Mouse (Mus musculus): Measurements from ENCODE around the gene Olfm2. TPM values are rescaled to one million over a fixed set of nuclear protein-coding genes. Genes with fewer than 3 reads are reported as not detected.

The Olfm2 gene
- polyA plus RNA-seq, 1 experiment, result 0.11 TPM

DNA sequence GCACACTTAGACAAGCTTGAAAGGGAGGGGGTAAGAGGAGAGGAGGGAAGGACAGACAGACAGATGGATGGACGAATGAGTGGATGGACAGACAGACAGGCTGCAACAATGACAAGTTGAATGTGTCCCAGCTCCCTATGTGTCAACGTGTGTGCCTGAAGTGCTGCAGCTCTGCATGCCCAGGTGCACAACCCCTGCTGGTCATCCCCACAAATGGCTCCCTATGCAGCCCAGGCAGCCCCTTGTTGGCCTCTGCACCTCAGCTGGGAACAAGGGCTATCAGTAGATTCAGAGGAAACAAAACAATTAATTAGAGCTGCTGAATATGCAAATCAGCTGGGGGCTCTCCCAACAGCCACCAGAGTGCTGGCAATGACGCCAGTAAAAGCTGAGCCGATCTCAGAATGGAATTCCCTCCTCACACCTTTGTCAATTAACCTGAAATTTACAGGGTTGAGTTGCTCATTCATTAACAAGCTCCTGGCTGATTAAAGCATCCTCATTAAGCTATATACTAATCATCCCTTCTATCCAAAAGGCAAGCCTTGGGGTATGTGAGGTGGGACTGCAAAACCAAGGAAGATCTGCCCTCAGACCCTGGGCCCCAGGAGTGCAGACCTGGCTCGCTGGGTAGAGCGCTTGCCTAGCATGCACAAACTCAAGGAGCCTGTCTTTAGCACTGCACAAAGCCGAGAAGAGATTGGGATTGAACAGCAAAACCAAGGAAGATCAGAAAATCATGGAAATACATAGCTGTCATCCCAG lies 16.2 kb upstream of the Olfm2 start:
- TF ChIP-seq POLR2AphosphoS2 (IDR thresholded peaks at IDR 0.05; ENCODE audit: insufficient read length, low read depth) (no peak), MAX (IDR thresholded peaks at IDR 0.05; ENCODE audit: low read depth) (no peak), CEBPB (IDR thresholded peaks at IDR 0.05; ENCODE audit: insufficient read depth, poor library complexity, severe bottlenecking) (no peak), REST (IDR thresholded peaks at IDR 0.05; ENCODE audit: insufficient read depth, insufficient read length) (no peak), MYOD1 (IDR thresholded peaks at IDR 0.05; ENCODE audit: control insufficient read depth in 1 of 3, insufficient read length in 2 of 3, low read depth in 2 of 3) (no peak), POLR2A (IDR thresholded peaks at IDR 0.05; ENCODE audit: insufficient read length, low read depth) (no peak), E2F4 (IDR thresholded peaks at IDR 0.05; ENCODE audit: insufficient read depth) (no peak), MYOG (IDR thresholded peaks at IDR 0.05; ENCODE audit: control insufficient read depth in 1 of 3, insufficient read depth in 1 of 3, insufficient read length in 2 of 3, low read depth in 2 of 3) (no peak), SRF (IDR thresholded peaks at IDR 0.05; ENCODE audit: control insufficient read depth, insufficient read length, low read depth) (no peak), TCF12 (IDR thresholded peaks at IDR 0.05; ENCODE audit: insufficient read depth, poor library complexity, severe bottlenecking) (no peak), TCF3 (IDR thresholded peaks at IDR 0.05; ENCODE audit: insufficient read length, low read depth) (no peak), USF1 (IDR thresholded peaks at IDR 0.05; ENCODE audit: low read depth) (no peak)
- Histone ChIP-seq H3K4me3 (no peak overlapping the region), H3K79me2 (ENCODE audit: control insufficient read depth, insufficient read depth) (no peaks in the 10 kb centered on the region), H3K36me3 (ENCODE audit: control insufficient read depth, insufficient read depth) (no peaks in the 10 kb centered on the region), H3ac (ENCODE audit: control insufficient read depth, insufficient read length) (no peak overlapping the region), H3K4me2 (ENCODE audit: low read depth) (no peak overlapping the region), H3K27me3 (ENCODE audit: control insufficient read depth, insufficient read depth, insufficient read length) (no peaks in the 10 kb centered on the region)

- Histone ChIP-seq H3K27me3 (ENCODE audit: control insufficient read depth, insufficient read depth, insufficient read length) (no peaks in the 10 kb centered on the region), H3K4me2 (ENCODE audit: low read depth) (peak overlapping the region; percentile 36), H3K79me2 (ENCODE audit: control insufficient read depth, insufficient read depth) (no peaks in the 10 kb centered on the region), H3ac (ENCODE audit: control insufficient read depth, insufficient read length) (no peak overlapping the region), H3K4me3 (no peak overlapping the region), H3K36me3 (ENCODE audit: control insufficient read depth, insufficient read depth) (no peaks in the 10 kb centered on the region)
- TF ChIP-seq REST (IDR thresholded peaks at IDR 0.05; ENCODE audit: insufficient read depth, insufficient read length) (no peak), MYOD1 (IDR thresholded peaks at IDR 0.05; ENCODE audit: control insufficient read depth in 1 of 3, insufficient read length in 2 of 3, low read depth in 2 of 3) (no peak), TCF3 (IDR thresholded peaks at IDR 0.05; ENCODE audit: insufficient read length, low read depth) (no peak), MAX (IDR thresholded peaks at IDR 0.05; ENCODE audit: low read depth) (no peak), POLR2AphosphoS2 (IDR thresholded peaks at IDR 0.05; ENCODE audit: insufficient read length, low read depth) (no peak), E2F4 (IDR thresholded peaks at IDR 0.05; ENCODE audit: insufficient read depth) (no peak), USF1 (IDR thresholded peaks at IDR 0.05; ENCODE audit: low read depth) (no peak), POLR2A (IDR thresholded peaks at IDR 0.05; ENCODE audit: insufficient read length, low read depth) (no peak), CEBPB (IDR thresholded peaks at IDR 0.05; ENCODE audit: insufficient read depth, poor library complexity, severe bottlenecking) (no peak)
These were observed 15.2 kb upstream of the Olfm2 start for GRCm38 (mm10) chr9:20761388-20761787.

DNA sequence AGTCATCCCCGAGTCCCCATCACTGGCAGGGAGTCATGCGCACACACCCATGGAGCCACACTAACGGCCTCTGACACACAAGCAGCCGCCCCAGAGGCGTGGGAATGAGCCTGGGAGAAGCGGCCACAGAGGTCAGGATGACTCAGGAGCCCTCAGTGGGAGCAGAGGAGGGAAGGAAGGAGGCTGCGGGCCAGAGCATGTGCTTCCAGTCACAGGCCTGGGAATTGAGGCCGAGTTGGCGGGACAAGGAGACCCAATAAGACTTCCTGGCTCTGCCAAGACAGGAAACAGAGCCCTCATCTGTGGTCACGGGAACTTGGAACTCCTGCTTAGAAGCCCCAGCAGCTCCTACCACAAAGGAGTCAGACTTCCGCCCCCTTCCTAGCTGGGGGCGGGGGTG lies 14.7 kb upstream of the Olfm2 start:
- TF ChIP-seq POLR2AphosphoS2 (IDR thresholded peaks at IDR 0.05; ENCODE audit: insufficient read length, low read depth) (no peak), SRF (IDR thresholded peaks at IDR 0.05; ENCODE audit: control insufficient read depth, insufficient read length, low read depth) (no peak), MAX (IDR thresholded peaks at IDR 0.05; ENCODE audit: low read depth) (peak; percentile 83), TCF3 (IDR thresholded peaks at IDR 0.05; ENCODE audit: insufficient read length, low read depth) (no peak)
- H3K36me3 ChIP-seq (ENCODE audit: control insufficient read depth, insufficient read depth), result no peaks in the 10 kb centered on the region
- peak overlapping the region; percentile 36 for H3K4me2 ChIP-seq (ENCODE audit: low read depth)
- H3K4me3 ChIP-seq, result no peak overlapping the region
- H3K79me2 ChIP-seq (ENCODE audit: control insufficient read depth, insufficient read depth), result no peaks in the 10 kb centered on the region
- H3ac ChIP-seq (ENCODE audit: control insufficient read depth, insufficient read length), result no peak overlapping the region
- H3K27me3 ChIP-seq (ENCODE audit: control insufficient read depth, insufficient read depth, insufficient read length), result no peaks in the 10 kb centered on the region

DNA sequence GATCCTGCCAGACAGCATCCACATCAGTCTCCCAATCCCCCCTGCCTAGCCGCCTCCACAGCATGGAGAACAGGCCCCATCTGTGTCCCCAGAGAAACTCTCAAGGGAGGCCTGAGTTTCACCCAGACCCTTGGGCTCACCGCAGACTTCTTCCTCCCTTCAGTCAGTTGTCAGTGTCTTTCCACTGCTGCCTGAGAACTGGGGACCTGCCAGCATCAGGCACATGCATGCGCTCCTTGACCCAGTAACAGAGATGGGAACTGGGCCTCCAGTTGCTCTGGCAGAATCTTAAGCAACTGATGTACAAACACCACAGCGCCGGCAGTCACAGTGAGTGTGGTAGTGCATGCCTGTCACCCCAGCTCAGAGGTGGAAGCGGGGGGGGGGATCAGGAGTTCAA lies 12.7 kb upstream of the Olfm2 start:
- Histone ChIP-seq H3ac (ENCODE audit: control insufficient read depth, insufficient read length) (no peak overlapping the region), H3K79me2 (ENCODE audit: control insufficient read depth, insufficient read depth) (no peaks in the 10 kb centered on the region), H3K27me3 (ENCODE audit: control insufficient read depth, insufficient read depth, insufficient read length) (no peaks in the 10 kb centered on the region), H3K36me3 (ENCODE audit: control insufficient read depth, insufficient read depth) (no peaks in the 10 kb centered on the region), H3K4me3 (no peak overlapping the region), H3K4me2 (ENCODE audit: low read depth) (no peak overlapping the region)
- TF ChIP-seq TCF12 (IDR thresholded peaks at IDR 0.05; ENCODE audit: insufficient read depth, poor library complexity, severe bottlenecking), result no peak
- TF ChIP-seq CEBPB (IDR thresholded peaks at IDR 0.05; ENCODE audit: insufficient read depth, poor library complexity, severe bottlenecking), result no peak
- TF ChIP-seq E2F4 (IDR thresholded peaks at IDR 0.05; ENCODE audit: insufficient read depth), result no peak
- TF ChIP-seq USF1 (IDR thresholded peaks at IDR 0.05; ENCODE audit: low read depth), result no peak
- no peak for TF ChIP-seq POLR2AphosphoS2 (IDR thresholded peaks at IDR 0.05; ENCODE audit: insufficient read length, low read depth)
- no peak for TF ChIP-seq TCF3 (IDR thresholded peaks at IDR 0.05; ENCODE audit: insufficient read length, low read depth)
- TF ChIP-seq REST (IDR thresholded peaks at IDR 0.05; ENCODE audit: insufficient read depth, insufficient read length), result no peak
- TF ChIP-seq MAX (IDR thresholded peaks at IDR 0.05; ENCODE audit: low read depth), result no peak
- TF ChIP-seq SRF (IDR thresholded peaks at IDR 0.05; ENCODE audit: control insufficient read depth, insufficient read length, low read depth), result no peak
- no peak for TF ChIP-seq POLR2A (IDR thresholded peaks at IDR 0.05; ENCODE audit: insufficient read length, low read depth)
- TF ChIP-seq MYOD1 (IDR thresholded peaks at IDR 0.05; ENCODE audit: control insufficient read depth in 1 of 3, insufficient read length in 2 of 3, low read depth in 2 of 3), result no peak
- TF ChIP-seq MYOG (IDR thresholded peaks at IDR 0.05; ENCODE audit: control insufficient read depth in 1 of 3, insufficient read depth in 1 of 3, insufficient read length in 2 of 3, low read depth in 2 of 3), result no peak

- Histone ChIP-seq H3ac (ENCODE audit: control insufficient read depth, insufficient read length) (no peak overlapping the region), H3K79me2 (ENCODE audit: control insufficient read depth, insufficient read depth) (no peaks in the 10 kb centered on the region), H3K27me3 (ENCODE audit: control insufficient read depth, insufficient read depth, insufficient read length) (no peaks in the 10 kb centered on the region), H3K4me2 (ENCODE audit: low read depth) (no peak overlapping the region), H3K4me3 (no peak overlapping the region), H3K36me3 (ENCODE audit: control insufficient read depth, insufficient read depth) (no peaks in the 10 kb centered on the region)
- TF ChIP-seq MAX (IDR thresholded peaks at IDR 0.05; ENCODE audit: low read depth), result no peak
- no peak for TF ChIP-seq USF1 (IDR thresholded peaks at IDR 0.05; ENCODE audit: low read depth)
- no peak for TF ChIP-seq MYOD1 (IDR thresholded peaks at IDR 0.05; ENCODE audit: control insufficient read depth in 1 of 3, insufficient read length in 2 of 3, low read depth in 2 of 3)
These were observed 12.1 kb upstream of the Olfm2 start for GRCm38 (mm10) chr9:20758243-20758642.

Data from myocyte (in vitro differentiated cells).